Mouse (Mus musculus) bone marrow, adult 2 months (tissue): Measurements from ENCODE around the gene Mpzl2. TPM values are rescaled to one million over a fixed set of nuclear protein-coding genes. Genes with fewer than 3 reads are reported as not detected.

Experiments used
- H3K27ac ChIP-seq: fragments of 200-500 bp; 2 replicates; pipeline ENCODE4 v1.5.1; 2012; ENCODE audit warnings: low read depth, mild to moderate bottlenecking, control low read depth, inconsistent platforms, low read length; ENCODE audit not compliant: control insufficient read depth, poor library complexity, insufficient read depth
- H3K4me1 ChIP-seq: fragments of 200-500 bp; 2 replicates; pipeline ENCODE4 v1.6.1; 2011; ENCODE audit warnings: low read length; ENCODE audit not compliant: control insufficient read depth, insufficient read depth
- H3K4me3 ChIP-seq: fragments of 200-500 bp; replicated peaks from 2 replicates; pipeline ENCODE3; 2011; ENCODE audit warnings: mild to moderate bottlenecking, low read depth, low read length, control low read depth; ENCODE audit not compliant: control insufficient read depth
- CTCF ChIP-seq: fragments of 200-500 bp; IDR thresholded peaks from 2 replicates; pipeline ENCODE4 v1.5.1; 2011; ENCODE audit warnings: low read length, control low read depth; ENCODE audit not compliant: control insufficient read depth, insufficient read depth
- POLR2A ChIP-seq: fragments of 200-500 bp; IDR thresholded peaks from 2 replicates; pipeline ENCODE4 v1.6.1; 2011; ENCODE audit warnings: low read depth, mild to moderate bottlenecking, control low read depth, low read length, borderline replicate concordance; ENCODE audit not compliant: control insufficient read depth
- WGBS: fragments of 180-500 bp; shearing (Covaris S2); methylation state at CpG from one replicate; pipeline ENCODE4 v1.1.7; 2018; 5-methylcytosine and 5-hydroxymethylcytosine counted together
- polyA plus RNA-seq: library from polyadenylated mRNA; stranded (reverse); fragments of >200 nt; gene quantifications from 2 replicates; pipeline ENCODE4 v1.2.4, GENCODE M21; 2011; ENCODE audit warnings: low replicate concordance; ENCODE audit not compliant: missing spikeins, insufficient read depth, insufficient read length

Mpzl2 gene
- polyA plus RNA-seq, 1 experiment, result 2.2 TPM

DNA sequence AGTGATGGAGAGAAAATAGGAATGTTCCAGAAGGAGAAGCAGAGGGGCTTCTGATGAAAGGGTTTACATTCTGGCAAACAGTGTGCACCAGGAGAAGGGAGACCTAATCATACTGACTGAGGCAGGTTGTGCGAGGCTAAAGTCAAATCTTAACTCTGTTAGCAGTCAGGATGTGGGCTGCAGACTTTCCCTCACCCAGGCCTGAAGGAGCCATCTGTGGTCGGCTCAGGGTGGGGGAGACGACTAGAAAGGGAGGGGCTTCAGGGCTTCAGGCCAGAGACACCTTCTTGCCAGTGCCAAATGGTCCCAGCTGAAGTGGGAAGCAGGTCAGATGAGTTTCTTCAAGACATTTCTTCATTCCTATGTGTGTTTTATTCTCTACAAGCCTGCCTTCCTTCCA lies 58.8 kb downstream of the Mpzl2 start:
- no peak for TF ChIP-seq CTCF
- no peak for TF ChIP-seq POLR2A
- H3K27ac ChIP-seq, result no peak overlapping the region
- WGBS, result 7% methylated on average over 3 of the region's 3 CpGs
- H3K4me3 ChIP-seq, result no peak overlapping the region
- peaks cover 4% of the 10 kb centered on the region for H3K4me1 ChIP-seq

DNA sequence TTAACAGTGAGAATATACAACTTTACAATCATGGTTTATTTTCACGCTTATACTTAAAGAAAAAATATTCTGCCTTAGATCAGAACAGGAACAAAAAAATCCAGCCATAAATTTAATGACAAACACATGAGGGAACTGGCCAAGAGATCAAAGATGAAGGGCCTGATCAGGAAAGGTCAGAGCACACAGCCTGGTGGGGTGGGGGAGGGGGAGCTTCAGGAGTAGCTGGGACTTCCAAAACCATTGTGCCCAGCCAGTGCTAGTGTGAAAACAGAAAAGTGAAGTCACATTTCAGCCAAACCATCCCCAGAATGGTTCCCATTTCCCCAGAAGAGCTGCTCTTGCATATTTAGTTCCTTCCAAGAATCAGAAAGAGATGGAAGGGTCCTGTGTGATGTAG lies 62.9 kb downstream of the Mpzl2 start:
- TF ChIP-seq CTCF (no peak), POLR2A (no peak)
- H3K27ac ChIP-seq, result no peak overlapping the region
- WGBS, result 67% methylated on average over 1 of the region's 1 CpGs
- no peak overlapping the region for H3K4me3 ChIP-seq
- peaks cover 2% of the 10 kb centered on the region for H3K4me1 ChIP-seq

GRCm38 (mm10) chr9:45103211-45103979 lies 63.8 kb downstream of the Mpzl2 start:
- TF ChIP-seq CTCF (no peak), POLR2A (no peak)
- Histone ChIP-seq H3K27ac (no peak overlapping the region), H3K4me1 (peaks cover 2% of the 10 kb centered on the region), H3K4me3 (no peak overlapping the region)
- 66% methylated on average over 11 of the region's 11 CpGs for WGBS

Other genes starting within 250 kb of the Mpzl2 start
- 0.57 and 0.85 TPM in 2 replicates for gene Tmem25, start 240.5 kb upstream of the Mpzl2 start, polyA plus RNA-seq
- gene Ttc36, start 236.7 kb upstream of the Mpzl2 start, polyA plus RNA-seq, result 6.9 TPM in 1 of 2 replicates, not detected in the other
- gene Kmt2a, start 158.5 kb upstream of the Mpzl2 start, polyA plus RNA-seq, result 23.2 and 39.1 TPM in 2 replicates
- gene Atp5l, start 119.1 kb upstream of the Mpzl2 start, polyA plus RNA-seq, result 242 and 287 TPM in 2 replicates
- gene Ube4a, start 74.2 kb upstream of the Mpzl2 start, polyA plus RNA-seq, result 11.1 and 18.8 TPM in 2 replicates
- 5.4 and 7.0 TPM in 2 replicates for gene Cd3g, start 59.4 kb upstream of the Mpzl2 start, polyA plus RNA-seq
- 8.8 and 17.2 TPM in 2 replicates for gene Cd3d, start 58.0 kb upstream of the Mpzl2 start, polyA plus RNA-seq
- gene Cd3e, start 30.2 kb upstream of the Mpzl2 start, polyA plus RNA-seq, result 1.8 and 4.8 TPM in 2 replicates
- gene Mpzl3, start 15.4 kb downstream of the Mpzl2 start, polyA plus RNA-seq, result 3.2 and 3.8 TPM in 2 replicates
- 7.6 and 25.9 TPM in 2 replicates for gene Jaml, start 39.4 kb downstream of the Mpzl2 start, polyA plus RNA-seq
- gene Scn2b, start 78.0 kb downstream of the Mpzl2 start, polyA plus RNA-seq, result 0.37 and 0.41 TPM in 2 replicates
- 0.60 TPM in 1 of 2 replicates, not detected in the other for gene Scn4b, start 98.6 kb downstream of the Mpzl2 start, polyA plus RNA-seq
- gene BC049352, start 142.2 kb downstream of the Mpzl2 start, polyA plus RNA-seq, result not detected in 2 replicates
- not detected in 2 replicates for gene Tmprss4, start 164.3 kb downstream of the Mpzl2 start, polyA plus RNA-seq
- 16.0 and 32.8 TPM in 2 replicates for gene Il10ra, start 229.3 kb downstream of the Mpzl2 start, polyA plus RNA-seq